Mouse (Mus musculus) thymus, adult 2 months (tissue): ENCODE data around the gene Lrrc25.

Experiments used
- CTCF ChIP-seq: fragments of 200-500 bp; IDR thresholded peaks from 2 replicates; pipeline ENCODE4 v1.5.1; 2012; ENCODE audit warnings: mild to moderate bottlenecking, control low read depth, low read length, moderate library complexity, borderline replicate concordance; ENCODE audit not compliant: control insufficient read depth, poor library complexity, insufficient read depth; ENCODE audit errors: extremely low read depth
- POLR2A ChIP-seq: fragments of 200-500 bp; IDR thresholded peaks from 2 replicates; pipeline ENCODE4 v1.6.1; 2012; ENCODE audit warnings: mild to moderate bottlenecking, low read length, control low read depth, moderate library complexity; ENCODE audit not compliant: control insufficient read depth, poor library complexity, insufficient read depth; ENCODE audit errors: extremely low read depth

DNA sequence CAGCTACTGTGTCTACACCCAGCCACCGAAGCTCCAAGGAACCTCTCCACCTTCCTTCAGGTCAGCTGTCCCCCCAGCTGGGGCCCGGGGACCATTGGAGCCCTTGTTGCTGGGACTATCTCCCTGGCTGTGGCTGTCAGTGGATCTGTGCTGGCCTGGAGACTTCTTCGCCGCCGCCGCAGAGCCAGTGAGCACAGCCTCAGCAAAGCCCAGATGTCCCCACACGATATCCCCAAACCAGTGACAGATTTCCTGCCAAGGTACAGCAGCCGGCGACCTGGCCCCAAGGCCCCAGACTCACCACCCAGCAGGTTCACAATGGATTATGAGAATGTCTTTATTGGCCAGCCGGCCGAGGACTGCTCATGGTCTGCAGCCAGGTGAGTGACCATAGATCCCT is 2.0 kb downstream of the Lrrc25 start:
- TF ChIP-seq CTCF (no peak), POLR2A (no peak)
